Mouse (Mus musculus) erythroblast, embryonic 14.5 days (primary cell): Measurements from ENCODE around the gene Bcam.

Experiments
- GATA1 ChIP-seq: IDR thresholded peaks from 2 replicates; pipeline ENCODE4 v1.6.1; 2012; ENCODE audit warnings: low read length, inconsistent platforms, mixed read lengths
- TAL1 ChIP-seq: IDR thresholded peaks from 3 replicates; pipeline ENCODE4 v1.6.1; 2012; ENCODE audit warnings: low read length, inconsistent platforms, mixed read lengths

GRCm38 (mm10) chr7:19716055-19716682, 54.6 kb downstream of the Bcam start:
- no peak for TF ChIP-seq GATA1
- no peak for TF ChIP-seq TAL1
